Mouse (Mus musculus) fat pad, adult 2 months (tissue): ENCODE measurements around the gene Timp1.

Experiments
- DNase-seq: peaks from one replicate; pipeline ENCODE4 v3.0.0-alpha.2; 2011; ENCODE audit warnings: low read depth, low spot score; ENCODE audit errors: extremely low read depth

Timp1 gene

DNA sequence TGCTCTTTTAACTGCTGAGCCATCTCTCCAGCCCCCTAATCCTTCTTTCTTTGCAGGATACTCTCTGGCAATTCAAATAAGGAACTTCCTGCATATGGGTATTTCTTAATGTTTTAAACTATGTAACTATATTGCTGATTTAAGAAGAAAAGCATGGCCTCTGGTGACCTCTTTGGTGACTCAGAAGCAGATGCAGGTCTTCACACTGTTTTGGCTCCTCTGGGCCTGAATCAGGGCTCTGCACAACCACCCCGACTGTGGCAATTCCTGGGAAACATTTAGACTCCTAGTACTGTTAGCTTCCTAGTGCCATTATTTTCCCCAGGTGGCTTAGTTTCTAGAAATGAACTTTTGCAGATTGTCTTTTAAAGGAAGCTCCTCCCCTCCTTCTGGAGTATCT, 53.5 kb downstream of the Timp1 start:
- no peak for DNase-seq
